ENCODE assay signal across 14 mouse cellular contexts in the genomic region with DNA sequence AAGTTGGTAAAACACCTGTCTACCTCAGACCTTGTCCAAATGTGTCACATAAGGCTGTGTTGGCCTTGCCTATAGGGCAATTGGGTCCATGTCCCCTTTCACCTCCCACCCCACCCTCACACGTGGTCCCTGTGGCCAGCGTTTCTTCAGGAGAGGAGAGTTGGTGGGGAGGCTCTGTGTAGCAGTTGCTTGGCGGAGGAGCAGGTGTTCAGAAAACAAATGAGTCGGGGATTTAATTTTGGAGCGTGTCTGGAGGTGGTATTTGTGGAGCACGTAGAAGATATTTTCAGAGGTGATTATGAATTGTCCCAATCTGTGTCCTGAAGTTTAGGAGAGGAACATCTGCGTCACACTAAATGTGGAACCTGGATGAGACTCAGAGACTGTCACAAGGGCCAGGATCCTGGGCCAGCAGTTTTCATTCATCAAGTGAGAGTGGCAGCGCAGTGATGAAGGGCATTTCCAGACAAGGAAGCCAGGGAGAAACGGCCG. TPM values are rescaled to one million over a fixed set of nuclear protein-coding genes. Genes with fewer than 3 reads are reported as not detected.
DNase-seq lines count a peak whose midpoint lies in the region; ATAC-seq lines count a peak whose summit lies in the region.
"Had no signal": no experiment of that assay in that cellular context is flagged by ENCODE, and none has a peak within 500 bp of the region (broad histone marks: within the 10 kb centered on the region; RNA-seq: fewer than 3 reads in every experiment).

No protein-coding gene starts in this region.

- WGBS in hindbrain, embryonic 13.5 days = 66% methylated on average over 10 of the region's 10 CpGs
- WGBS in hindbrain, embryonic 10.5 days = 84% methylated on average over 10 of the region's 10 CpGs

- no peak for ATAC-seq in hindbrain, embryonic 13.5 days (ENCODE audit: low FRiP score)
- ATAC-seq in erythroid progenitor cell, adult 5-6 weeks (replicated peaks; ENCODE audit: low FRiP score, poor library complexity, severe bottlenecking) = no peak
- ATAC-seq: intestine, embryonic 15.5 days; lung, postnatal 0 days had no signal

- no peaks in the 10 kb centered on the region for H3K27me3 ChIP-seq in hindbrain, embryonic 13.5 days
- H3K27me3 ChIP-seq in hindbrain, embryonic 10.5 days (ENCODE audit: insufficient read depth, poor library complexity, severe bottlenecking) = no peaks in the 10 kb centered on the region
- H3K27me3 ChIP-seq: intestine, embryonic 15.5 days; limb, embryonic 15.5 days had no signal

- intact Hi-C loops in heart, postnatal 14 days (cut with DNase I) = no loop called here

- no peaks in the 10 kb centered on the region for H3K36me3 ChIP-seq in hindbrain, embryonic 13.5 days
- no peaks in the 10 kb centered on the region for H3K36me3 ChIP-seq in hindbrain, embryonic 10.5 days
- H3K36me3 ChIP-seq: intestine, embryonic 15.5 days; limb, embryonic 15.5 days had no signal

- H3K27ac ChIP-seq in hindbrain, embryonic 13.5 days = peak overlapping the region; percentile 40
- no peak overlapping the region for H3K27ac ChIP-seq in hindbrain, embryonic 10.5 days
- H3K27ac ChIP-seq: intestine, embryonic 15.5 days; limb, embryonic 15.5 days had no signal

- H3K4me2 ChIP-seq in hindbrain, embryonic 13.5 days = no peak overlapping the region
- H3K4me2 ChIP-seq: intestine, embryonic 15.5 days; limb, embryonic 15.5 days; midbrain, embryonic 11.5 days had no signal

- no peak overlapping the region for H3K9ac ChIP-seq in hindbrain, embryonic 13.5 days
- H3K9ac ChIP-seq: intestine, embryonic 15.5 days; limb, embryonic 15.5 days had no signal

- no peak for DNase-seq in hindbrain, embryonic 10.5 days (ENCODE audit: low spot score)
- peak; percentile 28 for DNase-seq in thymus, postnatal 4 days
- no peak for DNase-seq in thymus, adult 18-20 months
- peak; percentile 34 to 36 for DNase-seq in heart, postnatal 14 days
- no peak for DNase-seq in spleen, postnatal 36 days (ENCODE audit: low spot score in 2 of 2)
- DNase-seq: cerebellum, adult 18-20 months; kidney, postnatal 36 days; thymus, postnatal 14 days had no signal

- H3K4me3 ChIP-seq in hindbrain, embryonic 13.5 days = no peak overlapping the region
- no peak overlapping the region for H3K4me3 ChIP-seq in hindbrain, embryonic 10.5 days
- H3K4me3 ChIP-seq: intestine, embryonic 15.5 days; limb, embryonic 15.5 days had no signal

- 0 out of 2 replicates have a peak, but pooled peaks cover 3% of the 10 kb centered on the region for H3K9me3 ChIP-seq in hindbrain, embryonic 13.5 days
- no peaks in the 10 kb centered on the region for H3K9me3 ChIP-seq in hindbrain, embryonic 10.5 days
- H3K9me3 ChIP-seq: intestine, embryonic 15.5 days; limb, embryonic 15.5 days had no signal

- H3K4me1 ChIP-seq in hindbrain, embryonic 13.5 days (replicated peaks) = peaks cover 6% of the 10 kb centered on the region; the same call in 1 of the 2 replicates
- peaks cover 21% of the 10 kb centered on the region for H3K4me1 ChIP-seq in hindbrain, embryonic 10.5 days (replicated peaks)

RNA-seq across cellular contexts. Expression of gene Phlda1, which starts 41.8 kb away (rescaled TPM):
- polyA plus RNA-seq in hindbrain, embryonic 13.5 days (2015; fragmentation: Nextera tagmentation; extraction: Ambion mirVana) = 65.6 and 70.9 TPM in 2 replicates
- 36.9 and 41.1 TPM in 2 replicates for polyA plus RNA-seq in hindbrain, embryonic 10.5 days (2016; fragmentation: Nextera tagmentation; extraction: Ambion mirVana)
- total RNA-seq in heart, postnatal 14 days (2021) = 10 to 100 TPM; 20.3 to 22.3 TPM
- total RNA-seq in erythroid progenitor cell, adult 5-6 weeks (2015; ENCODE audit: low replicate concordance) = 0.84 TPM in 1 of 2 replicates, not detected in the other
- 0.38 TPM in 1 of 2 replicates, not detected in the other for total RNA-seq in erythroid progenitor cell, adult 5-6 weeks (2017; ENCODE audit: low replicate concordance)

Comparison
In these comparisons a context has a peak if more than half of its experiments do, and no peak if none do; other contexts are left out.
1. DNase-seq: peak in thymus, postnatal 4 days (single experiment) and heart, postnatal 14 days (2 of 2); none in hindbrain, embryonic 10.5 days (single experiment), thymus, adult 18-20 months (0 of 2) and spleen, postnatal 36 days (0 of 2).
2. RNA of gene Phlda1, which starts 41.8 kb away (total RNA-seq): 20.3 to 22.3 TPM in heart, postnatal 14 days; 0.38 to 0.84 TPM in erythroid progenitor cell, adult 5-6 weeks; every median in the first group is over 10 times any median in the second.